Mouse (Mus musculus) MEL (cell line): Measurements from ENCODE around the gene Gga1. TPM values are rescaled to one million over a fixed set of nuclear protein-coding genes. Genes with fewer than 3 reads are reported as not detected.

Source experiments
- DNase-seq: peaks from one replicate; pipeline ENCODE4 v3.0.0; 2011; ENCODE audit warnings: low read depth, low spot score
- H3K27ac ChIP-seq: 2 replicates; pipeline ENCODE4 v1.5.1; 2012; ENCODE audit warnings: low read depth, mild to moderate bottlenecking, control low read depth, low read length, moderate library complexity; ENCODE audit not compliant: control insufficient read depth
- H3K27me3 ChIP-seq, 2 experiments: fragments of 150-350 bp in 1 of 2; sonication (generic) in 1 of 2; 2 replicates each; pipeline ENCODE4 v1.6.1; 2012; ENCODE audit warnings: low read length in 2 of 2, mild to moderate bottlenecking in 2 of 2, improper control_type of control experiment in 1 of 2, moderate library complexity in 1 of 2; ENCODE audit not compliant: insufficient read depth in 2 of 2, control insufficient read depth in 1 of 2
- H3K36me3 ChIP-seq, 2 experiments: 2 replicates each; pipeline ENCODE4 v1.6.1; 2012 to 2014; ENCODE audit warnings: low read length in 2 of 2, improper control_type of control experiment in 1 of 2, inconsistent platforms in 1 of 2, mild to moderate bottlenecking in 1 of 2; ENCODE audit not compliant: insufficient read depth in 2 of 2, control insufficient read depth in 1 of 2
- H3K4me1 ChIP-seq, 2 experiments: fragments of 150-350 bp in 1 of 2; sonication (generic) in 1 of 2; 2 replicates each; pipeline ENCODE4 v1.6.1; 2012; ENCODE audit warnings: low read length in 2 of 2, improper control_type of control experiment in 1 of 2, mild to moderate bottlenecking in 1 of 2; ENCODE audit not compliant: insufficient read depth in 2 of 2, control insufficient read depth in 1 of 2
- H3K4me3 ChIP-seq, 2 experiments: fragments of 150-350 bp in 1 of 2; sonication (generic) in 1 of 2; 2 replicates each; pipeline ENCODE4 v1.5.1; 2012; ENCODE audit warnings: low read depth in 2 of 2, low read length in 2 of 2, mild to moderate bottlenecking in 2 of 2, moderate library complexity in 2 of 2, control low read depth in 1 of 2, improper control_type of control experiment in 1 of 2; ENCODE audit not compliant: control insufficient read depth in 1 of 2, insufficient read depth in 1 of 2
- H3K79me2 ChIP-seq: 2 replicates; pipeline ENCODE4 v1.6.1; 2012; ENCODE audit warnings: mild to moderate bottlenecking, low read length, moderate library complexity; ENCODE audit not compliant: control insufficient read depth, poor library complexity, insufficient read depth
- H3K9ac ChIP-seq: 2 replicates; pipeline ENCODE4 v1.6.1; 2012; ENCODE audit warnings: low read depth, mild to moderate bottlenecking, control low read depth, low read length, moderate library complexity; ENCODE audit not compliant: control insufficient read depth, poor library complexity, severe bottlenecking
- H3K9me3 ChIP-seq: fragments of 150-350 bp; sonication (generic); replicated peaks from 2 replicates; pipeline ENCODE4 v1.6.1; 2012; ENCODE audit warnings: mild to moderate bottlenecking, low read length, improper control_type of control experiment, moderate library complexity; ENCODE audit not compliant: insufficient read depth
- CTCF ChIP-seq, 3 experiments: IDR thresholded peaks in 2 of 3; conservative IDR thresholded peaks in 1 of 3; 2 replicates each; pipeline ENCODE4 v1.5.1; 2011 to 2012; ENCODE audit warnings: low read length in 3 of 3, low read depth in 2 of 3, mild to moderate bottlenecking in 2 of 3, improper control_type of control experiment in 1 of 3, inconsistent platforms in 1 of 3, mixed read lengths in 1 of 3, moderate library complexity in 1 of 3; ENCODE audit not compliant: control insufficient read depth in 1 of 3, insufficient read depth in 1 of 3, poor library complexity in 1 of 3, severe bottlenecking in 1 of 3
- ELF1 ChIP-seq: IDR thresholded peaks from 2 replicates; pipeline ENCODE4 v1.6.1; 2014; ENCODE audit warnings: low read depth, mild to moderate bottlenecking, inconsistent platforms, low read length, improper control_type of control experiment, moderate library complexity
- GABPA ChIP-seq: IDR thresholded peaks from 2 replicates; pipeline ENCODE4 v1.6.1; 2012; ENCODE audit warnings: low read depth, mild to moderate bottlenecking, inconsistent platforms, low read length, improper control_type of control experiment, moderate library complexity
- HCFC1 ChIP-seq: IDR thresholded peaks from 2 replicates; pipeline ENCODE4 v1.6.1; 2012; ENCODE audit warnings: low read depth, mild to moderate bottlenecking, inconsistent platforms, low read length, improper control_type of control experiment, moderate library complexity
- KAT2A ChIP-seq: conservative IDR thresholded peaks from 2 replicates; pipeline ENCODE4 v1.6.1; 2012; ENCODE audit warnings: low read depth, low read length, improper control_type of control experiment, inconsistent platforms
- MAZ ChIP-seq: IDR thresholded peaks from 2 replicates; pipeline ENCODE4 v1.6.1; 2012; ENCODE audit warnings: low read depth, mild to moderate bottlenecking, inconsistent platforms, low read length, improper control_type of control experiment
- MEF2A ChIP-seq: IDR thresholded peaks from 2 replicates; pipeline ENCODE4 v1.6.1; 2014; ENCODE audit warnings: low read depth, mild to moderate bottlenecking, inconsistent platforms, low read length, improper control_type of control experiment; ENCODE audit not compliant: poor library complexity, insufficient replicate concordance, severe bottlenecking; ENCODE audit errors: extremely low read depth
- MXI1 ChIP-seq: IDR thresholded peaks from 2 replicates; pipeline ENCODE4 v1.6.1; 2011; ENCODE audit warnings: mild to moderate bottlenecking, low read depth, low read length, improper control_type of control experiment
- MYC ChIP-seq: IDR thresholded peaks from 2 replicates; pipeline ENCODE4 v1.6.1; 2011; ENCODE audit warnings: low read depth, mild to moderate bottlenecking, low read length, improper control_type of control experiment, moderate library complexity
- POLR2A ChIP-seq, 2 experiments: IDR thresholded peaks; 2 replicates each; pipeline ENCODE4 v1.6.1; 2011 to 2012; ENCODE audit warnings: low read length in 2 of 2, mild to moderate bottlenecking in 2 of 2, control low read depth in 1 of 2, improper control_type of control experiment in 1 of 2, low read depth in 1 of 2, moderate library complexity in 1 of 2; ENCODE audit not compliant: control insufficient read depth in 1 of 2, insufficient read depth in 1 of 2, poor library complexity in 1 of 2
- POLR2AphosphoS2 ChIP-seq: IDR thresholded peaks from 2 replicates; pipeline ENCODE4 v1.6.1; 2011; ENCODE audit warnings: low read length, improper control_type of control experiment
- RAD21 ChIP-seq: IDR thresholded peaks from 2 replicates; pipeline ENCODE4 v1.6.1; 2011; ENCODE audit warnings: mild to moderate bottlenecking, low read depth, low read length, improper control_type of control experiment
- SIN3A ChIP-seq: IDR thresholded peaks from 2 replicates; pipeline ENCODE4 v1.6.1; 2012; ENCODE audit warnings: low read length, improper control_type of control experiment, inconsistent platforms
- SMC3 ChIP-seq: IDR thresholded peaks from 2 replicates; pipeline ENCODE4 v1.6.1; 2011; ENCODE audit warnings: low read depth, low read length, improper control_type of control experiment
- UBTF ChIP-seq: IDR thresholded peaks from 2 replicates; pipeline ENCODE4 v1.6.1; 2012; ENCODE audit warnings: low read depth, mild to moderate bottlenecking, inconsistent platforms, low read length, improper control_type of control experiment, moderate library complexity, borderline replicate concordance; ENCODE audit not compliant: insufficient read depth
- USF2 ChIP-seq, 2 experiments: IDR thresholded peaks; 2 replicates each; pipeline ENCODE4 v1.6.1; 2011 to 2012; ENCODE audit warnings: improper control_type of control experiment in 2 of 2, low read length in 2 of 2, borderline replicate concordance in 1 of 2, inconsistent platforms in 1 of 2, low read depth in 1 of 2, mild to moderate bottlenecking in 1 of 2; ENCODE audit not compliant: insufficient read depth in 1 of 2
- polyA plus RNA-seq, 2 experiments: library from polyadenylated mRNA; stranded (reverse) in 1 of 2; unstranded in 1 of 2; fragments of >175 nt in 1 of 2; fragments of >200 nt in 1 of 2; gene quantifications; 2 replicates each; pipeline versions ENCODE4 v1.2.1 to v1.2.4; 2012; ENCODE audit warnings: low replicate concordance in 2 of 2, low read depth in 1 of 2; ENCODE audit not compliant: insufficient read length in 2 of 2, insufficient read depth in 1 of 2, missing spikeins in 1 of 2
- total RNA-seq: library from RNA; depleted of rRNA; stranded (reverse); fragments of 300-350 nt; gene quantifications from 2 replicates; pipeline ENCODE4 v1.2.3, GENCODE M21; 2012; rRNA removed

The Gga1 gene
- total and polyA plus RNA-seq, 3 experiments = 18.2 to 48.1 TPM; not detected in 1

DNA sequence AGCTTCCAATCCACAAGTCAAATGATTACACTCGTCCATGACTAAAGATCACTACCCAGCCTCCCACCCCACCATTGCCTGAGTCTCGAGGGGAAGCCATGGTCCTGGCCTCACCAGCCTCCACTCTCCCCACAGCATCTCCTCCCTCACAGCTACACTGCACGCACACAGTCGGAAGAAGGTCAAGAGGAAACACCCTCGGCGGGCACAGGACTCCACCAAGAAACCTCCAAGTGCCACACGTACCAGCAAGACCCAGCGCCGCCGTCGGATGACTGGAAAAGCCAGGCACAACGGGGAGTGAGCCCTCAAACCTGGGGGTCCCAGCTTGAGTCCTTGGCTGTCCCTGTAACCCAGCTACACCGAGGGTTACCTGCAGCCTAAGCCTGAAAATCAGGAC, 63.3 kb downstream of the Gga1 start:
- DNase-seq = no peak
- H3K27me3 ChIP-seq = no peaks in the 10 kb centered on the region
- no peak for TF ChIP-seq MXI1
- TF ChIP-seq RAD21 = no peak
- TF ChIP-seq CTCF (IDR thresholded peaks at IDR 0.05 in 2 of 3, conservative IDR thresholded peaks at IDR 0.05 in 1 of 3; ENCODE audit: control insufficient read depth in 1 of 3, insufficient read depth in 1 of 3, low read depth in 2 of 3, low read length in 3 of 3, poor library complexity in 1 of 3, severe bottlenecking in 1 of 3) = no peak
- no peak for TF ChIP-seq UBTF
- TF ChIP-seq GABPA = no peak
- TF ChIP-seq USF2 (IDR thresholded peaks at IDR 0.05; ENCODE audit: borderline replicate concordance in 1 of 2, insufficient read depth in 1 of 2, low read depth in 1 of 2, low read length in 2 of 2) = no peak
- no peak for TF ChIP-seq POLR2AphosphoS2
- TF ChIP-seq KAT2A = no peak
- TF ChIP-seq MEF2A = no peak
- no peak for TF ChIP-seq MAZ
- TF ChIP-seq, all 39 proteins: peak for 0
- no peak overlapping the region for H3K9ac ChIP-seq
- no peaks in the 10 kb centered on the region for H3K9me3 ChIP-seq
- no peak overlapping the region for H3K27ac ChIP-seq
- H3K79me2 ChIP-seq = peaks cover 8% of the 10 kb centered on the region
- H3K36me3 ChIP-seq = peaks cover 2 to 9% of the 10 kb centered on the region in 2 experiments; a peak in 3 of 4 replicates
- H3K4me1 ChIP-seq = peaks cover 0 to 12% of the 10 kb centered on the region in 2 experiments; a peak in 2 of 4 replicates
- H3K4me3 ChIP-seq = no peak overlapping the region

DNA sequence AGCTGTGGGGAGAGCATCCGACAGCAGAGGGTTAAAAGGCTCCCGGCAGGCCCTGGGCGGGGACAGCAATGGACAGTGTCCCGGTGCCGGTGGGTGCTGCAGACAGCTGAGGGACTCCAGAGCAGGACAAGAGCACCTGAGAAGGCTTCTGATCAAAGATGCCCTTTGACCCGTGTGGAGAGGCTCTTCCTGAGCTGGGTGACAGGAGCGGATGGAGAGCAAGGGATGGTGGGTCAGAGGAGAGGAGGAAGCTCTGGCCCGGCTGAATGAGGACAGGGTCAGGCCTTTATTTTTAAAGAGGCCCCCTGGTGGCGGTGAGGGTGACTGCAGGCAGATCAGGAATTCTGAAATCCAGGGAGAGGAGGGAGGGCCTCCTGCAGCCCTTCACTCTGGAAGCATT, 65.7 kb downstream of the Gga1 start:
- peak; percentile 71 for DNase-seq
- H3K36me3 ChIP-seq = peaks cover 2 to 10% of the 10 kb centered on the region in 2 experiments; a peak in 3 of 4 replicates
- TF ChIP-seq SIN3A = peak; percentile 40; the same call in 1 of the 2 replicates
- peak; percentile 25 for TF ChIP-seq RAD21
- no peak for TF ChIP-seq MXI1
- no peak for TF ChIP-seq MYC
- TF ChIP-seq POLR2A (IDR thresholded peaks at IDR 0.05; ENCODE audit: control insufficient read depth in 1 of 2, insufficient read depth in 1 of 2, low read depth in 1 of 2, low read length in 2 of 2, poor library complexity in 1 of 2) = peak in 1 of 2 experiments; percentile 22; a peak in 1 of 4 replicates
- TF ChIP-seq HCFC1 = no peak
- peak; percentile 61 to 71 (median 64) for TF ChIP-seq CTCF (IDR thresholded peaks at IDR 0.05 in 2 of 3, conservative IDR thresholded peaks at IDR 0.05 in 1 of 3; ENCODE audit: control insufficient read depth in 1 of 3, insufficient read depth in 1 of 3, low read depth in 2 of 3, low read length in 3 of 3, poor library complexity in 1 of 3, severe bottlenecking in 1 of 3)
- TF ChIP-seq SMC3 = peak; percentile 70
- peak; percentile 25; the same call in 1 of the 2 replicates for TF ChIP-seq ELF1
- H3K9ac ChIP-seq = no peak overlapping the region
- H3K27me3 ChIP-seq = no peaks in the 10 kb centered on the region
- no peak overlapping the region for H3K4me3 ChIP-seq
- H3K27ac ChIP-seq = no peak overlapping the region
- H3K79me2 ChIP-seq = no peaks in the 10 kb centered on the region
- H3K9me3 ChIP-seq = no peaks in the 10 kb centered on the region
- peaks cover 7 to 17% of the 10 kb centered on the region in 2 experiments for H3K4me1 ChIP-seq

Other genes starting within 250 kb of the Gga1 start
- 0.04 and 0.49 TPM in 2 replicates for gene Elfn2, start 158.4 kb upstream of the Gga1 start, total RNA-seq
- gene Elfn2, start 158.4 kb upstream of the Gga1 start, polyA plus RNA-seq = under 1 TPM in 1 of 2 experiments, not detected in 1; 0.15 TPM
- 11.5 and 17.8 TPM in 2 replicates for gene Mfng, start 103.7 kb upstream of the Gga1 start, total RNA-seq
- 10 to 100 TPM in 1 of 2 experiments, not detected in 1; 27.1 TPM for gene Mfng, start 103.7 kb upstream of the Gga1 start, polyA plus RNA-seq
- not detected in 2 replicates for gene Card10, start 74.1 kb upstream of the Gga1 start, total RNA-seq
- not detected for gene Card10, start 74.1 kb upstream of the Gga1 start, polyA plus RNA-seq
- gene Cdc42ep1, start 34.6 kb upstream of the Gga1 start, total RNA-seq = 0.04 TPM in 1 of 2 replicates, not detected in the other
- gene Cdc42ep1, start 34.6 kb upstream of the Gga1 start, polyA plus RNA-seq = 1 to 10 TPM in 1 of 2 experiments, not detected in 1; 1.7 TPM
- not detected in 2 replicates for gene Lgals2, start 21.7 kb upstream of the Gga1 start, total RNA-seq
- gene Lgals2, start 21.7 kb upstream of the Gga1 start, polyA plus RNA-seq = not detected
- gene Gm49510, start 22.5 kb downstream of the Gga1 start, total RNA-seq = 0.27 TPM in 1 of 2 replicates, not detected in the other
- gene Gm49510, start 22.5 kb downstream of the Gga1 start, polyA plus RNA-seq = under 1 TPM in 1 of 2 experiments, not detected in 1; 0.17 TPM
- gene Sh3bp1, start 22.6 kb downstream of the Gga1 start, total RNA-seq = 17.1 and 21.0 TPM in 2 replicates
- gene Sh3bp1, start 22.6 kb downstream of the Gga1 start, polyA plus RNA-seq = 10 to 100 TPM in 1 of 2 experiments, not detected in 1; 80.2 TPM
- 16.7 and 21.5 TPM in 2 replicates for gene Pdxp, start 36.7 kb downstream of the Gga1 start, total RNA-seq
- 10 to 100 TPM in 1 of 2 experiments, not detected in 1; 25.4 TPM for gene Pdxp, start 36.7 kb downstream of the Gga1 start, polyA plus RNA-seq
- 974 and 1,054 TPM in 2 replicates for gene Lgals1, start 49.5 kb downstream of the Gga1 start, total RNA-seq
- 1,000 to 10,000 TPM in 1 of 2 experiments, 100 to 1,000 TPM in 1; 646 to 1,010 TPM for gene Lgals1, start 49.5 kb downstream of the Gga1 start, polyA plus RNA-seq
- gene Nol12, start 57.7 kb downstream of the Gga1 start, total RNA-seq = 39.0 and 40.8 TPM in 2 replicates
- gene Nol12, start 57.7 kb downstream of the Gga1 start, polyA plus RNA-seq = 100 to 1,000 TPM in 1 of 2 experiments, not detected in 1; 127 TPM
- gene Triobp, start 70.5 kb downstream of the Gga1 start, total RNA-seq = 18.4 and 21.3 TPM in 2 replicates
- 10 to 100 TPM in 1 of 2 experiments, not detected in 1; 31.3 TPM for gene Triobp, start 70.5 kb downstream of the Gga1 start, polyA plus RNA-seq
- 28.2 and 33.5 TPM in 2 replicates for gene H1f0, start 151.3 kb downstream of the Gga1 start, total RNA-seq
- gene H1f0, start 151.3 kb downstream of the Gga1 start, polyA plus RNA-seq = 100 to 1,000 TPM in 1 of 2 experiments, 10 to 100 TPM in 1; 46.8 to 213 TPM
- gene Galr3, start 164.7 kb downstream of the Gga1 start, total RNA-seq = 2.5 and 2.6 TPM in 2 replicates
- gene Galr3, start 164.7 kb downstream of the Gga1 start, polyA plus RNA-seq = 1 to 10 TPM in 1 of 2 experiments, not detected in 1; 4.5 TPM
- 42.3 and 43.4 TPM in 2 replicates for gene Ankrd54, start 185.7 kb downstream of the Gga1 start, total RNA-seq
- gene Ankrd54, start 185.7 kb downstream of the Gga1 start, polyA plus RNA-seq = 10 to 100 TPM in 1 of 2 experiments, not detected in 1; 62.2 TPM
- 394 and 395 TPM in 2 replicates for gene Eif3l, start 198.0 kb downstream of the Gga1 start, total RNA-seq
- gene Eif3l, start 198.0 kb downstream of the Gga1 start, polyA plus RNA-seq = 100 to 1,000 TPM; 301 to 442 TPM
- 4.1 and 4.8 TPM in 2 replicates for gene Micall1, start 231.7 kb downstream of the Gga1 start, total RNA-seq
- gene Micall1, start 231.7 kb downstream of the Gga1 start, polyA plus RNA-seq = 10 to 100 TPM in 1 of 2 experiments, not detected in 1; 13.5 TPM